Mouse (Mus musculus) heart, embryonic 10.5 days (tissue): ENCODE measurements around the gene Rfx4. TPM values are rescaled to one million over a fixed set of nuclear protein-coding genes. Genes with fewer than 3 reads are reported as not detected.

Source experiments
- DNase-seq: peaks from one replicate; pipeline ENCODE4 v3.0.0-alpha.2; 2017; ENCODE audit warnings: low spot score
- H3K27ac ChIP-seq: fragments of 300-500 bp; sonication (generic); 2 replicates; pipeline ENCODE4 v1.5.1; 2016; ENCODE audit warnings: mild to moderate bottlenecking
- H3K27me3 ChIP-seq: fragments of 300-500 bp; sonication (generic); 2 replicates; pipeline ENCODE4 v1.6.1; 2016; ENCODE audit warnings: mild to moderate bottlenecking; ENCODE audit not compliant: poor library complexity, insufficient read depth, severe bottlenecking
- H3K36me3 ChIP-seq: fragments of 300-500 bp; sonication (generic); 2 replicates; pipeline ENCODE4 v1.6.1; 2016; ENCODE audit warnings: mild to moderate bottlenecking, moderate library complexity
- H3K4me1 ChIP-seq: fragments of 300-500 bp; sonication (generic); 2 replicates; pipeline ENCODE4 v1.6.1; 2016; ENCODE audit warnings: mild to moderate bottlenecking
- H3K4me3 ChIP-seq: fragments of 300-500 bp; sonication (generic); 2 replicates; pipeline ENCODE4 v1.5.1; 2016; ENCODE audit warnings: mild to moderate bottlenecking, moderate library complexity
- H3K9me3 ChIP-seq: fragments of 300-500 bp; sonication (generic); 2 replicates; pipeline ENCODE4 v1.6.1; 2016; ENCODE audit warnings: mild to moderate bottlenecking, moderate library complexity
- WGBS: fragments of 180-500 bp; shearing (Covaris S2); methylation state at CpG from one replicate; pipeline ENCODE4 v1.1.7; 2016; 5-methylcytosine and 5-hydroxymethylcytosine counted together
- polyA plus RNA-seq: library from polyadenylated mRNA; unstranded; fragments of >200 nt; fragmentation: Nextera tagmentation; extraction: Ambion mirVana; gene quantifications from 2 replicates; pipeline ENCODE4 v1.2.1, GENCODE M21; 2016

Rfx4 gene
- polyA plus RNA-seq, 1 experiment from 2014 or later: 0.36 TPM

GRCm38 (mm10) chr10:84727005-84727404 is 28.9 kb upstream of the Rfx4 start:
- H3K27ac ChIP-seq: no peak overlapping the region
- 86% methylated on average over 12 of the region's 12 CpGs for WGBS
- H3K9me3 ChIP-seq: no peaks in the 10 kb centered on the region
- no peak for DNase-seq
- no peaks in the 10 kb centered on the region for H3K27me3 ChIP-seq
- peaks cover 26% of the 10 kb centered on the region for H3K36me3 ChIP-seq
- H3K4me1 ChIP-seq: no peaks in the 10 kb centered on the region
- H3K4me3 ChIP-seq: no peak overlapping the region

- H3K36me3 ChIP-seq: peaks cover 20% of the 10 kb centered on the region
- 84% methylated on average over 4 of the region's 4 CpGs for WGBS
- no peaks in the 10 kb centered on the region for H3K27me3 ChIP-seq
- no peak for DNase-seq
- no peak overlapping the region for H3K4me3 ChIP-seq
- no peaks in the 10 kb centered on the region for H3K9me3 ChIP-seq
- no peak overlapping the region for H3K27ac ChIP-seq
- H3K4me1 ChIP-seq: no peaks in the 10 kb centered on the region
These were observed 28.1 kb upstream of the Rfx4 start for GRCm38 (mm10) chr10:84727760-84728159.

GRCm38 (mm10) chr10:84730078-84730477 is 25.8 kb upstream of the Rfx4 start:
- no peaks in the 10 kb centered on the region for H3K4me1 ChIP-seq
- no peak overlapping the region for H3K27ac ChIP-seq
- H3K4me3 ChIP-seq: no peak overlapping the region
- no peak for DNase-seq
- no peaks in the 10 kb centered on the region for H3K27me3 ChIP-seq
- H3K9me3 ChIP-seq: no peaks in the 10 kb centered on the region
- WGBS: 80% methylated on average over 3 of the region's 3 CpGs
- H3K36me3 ChIP-seq: peaks cover 18% of the 10 kb centered on the region

GRCm38 (mm10) chr10:84730956-84731355 is 24.9 kb upstream of the Rfx4 start:
- WGBS: 85% methylated on average over 9 of the region's 9 CpGs
- H3K4me1 ChIP-seq: no peaks in the 10 kb centered on the region
- no peaks in the 10 kb centered on the region for H3K9me3 ChIP-seq
- H3K36me3 ChIP-seq: peaks cover 11% of the 10 kb centered on the region; the same call in 1 of the 2 replicates
- H3K27me3 ChIP-seq: no peaks in the 10 kb centered on the region
- H3K27ac ChIP-seq: no peak overlapping the region
- no peak overlapping the region for H3K4me3 ChIP-seq
- DNase-seq: no peak

GRCm38 (mm10) chr10:84733511-84733910 is 22.4 kb upstream of the Rfx4 start:
- Histone ChIP-seq H3K27ac (no peak overlapping the region), H3K4me3 (no peak overlapping the region), H3K36me3 (no peaks in the 10 kb centered on the region), H3K4me1 (no peaks in the 10 kb centered on the region), H3K9me3 (no peaks in the 10 kb centered on the region), H3K27me3 (no peaks in the 10 kb centered on the region)
- DNase-seq: no peak
- WGBS: 61% methylated on average over 6 of the region's 6 CpGs

- H3K27ac ChIP-seq: no peak overlapping the region
- under 1% methylated on average over 66 of the region's 66 CpGs for WGBS
These were observed 744 bp upstream of the Rfx4 start for GRCm38 (mm10) chr10:84754851-84755785.

GRCm38 (mm10) chr10:84756435-84757095 is 703 bp downstream of the Rfx4 start:
- H3K4me1 ChIP-seq: peaks cover 42% of the 10 kb centered on the region
- WGBS: under 1% methylated on average over 42 of the region's 42 CpGs
- H3K27ac ChIP-seq: no peak overlapping the region
- H3K4me3 ChIP-seq: peak overlapping the region; percentile 58
- no peak for DNase-seq
- no peaks in the 10 kb centered on the region for H3K36me3 ChIP-seq
- H3K9me3 ChIP-seq: no peaks in the 10 kb centered on the region
- peaks cover 98% of the 10 kb centered on the region for H3K27me3 ChIP-seq

More at GRCm38 (mm10) chr10:84754851-84755785, 744 bp upstream of the Rfx4 start:
- Histone ChIP-seq H3K27me3 (peaks cover 90% of the 10 kb centered on the region), H3K4me1 (peaks cover 36% of the 10 kb centered on the region), H3K9me3 (no peaks in the 10 kb centered on the region), H3K36me3 (no peaks in the 10 kb centered on the region), H3K4me3 (peak overlapping the region; percentile 58)
- no peak for DNase-seq

- no peak overlapping the region for H3K27ac ChIP-seq
- peaks cover 98% of the 10 kb centered on the region for H3K27me3 ChIP-seq
- no peak overlapping the region for H3K4me3 ChIP-seq
- H3K4me1 ChIP-seq: peaks cover 42% of the 10 kb centered on the region
- DNase-seq: no peak
- WGBS: 4% methylated on average over 22 of the region's 22 CpGs
- no peaks in the 10 kb centered on the region for H3K9me3 ChIP-seq
- no peaks in the 10 kb centered on the region for H3K36me3 ChIP-seq
These were observed 1.8 kb downstream of the Rfx4 start for GRCm38 (mm10) chr10:84757426-84758199.

- H3K9me3 ChIP-seq: no peaks in the 10 kb centered on the region
- no peak overlapping the region for H3K4me3 ChIP-seq
- no peaks in the 10 kb centered on the region for H3K36me3 ChIP-seq
- H3K27ac ChIP-seq: no peak overlapping the region
- WGBS: 3% methylated on average over 5 of the region's 5 CpGs
- DNase-seq: no peak
- peaks cover 98% of the 10 kb centered on the region for H3K27me3 ChIP-seq
- H3K4me1 ChIP-seq: peaks cover 42% of the 10 kb centered on the region
These were observed 2.3 kb downstream of the Rfx4 start for GRCm38 (mm10) chr10:84758200-84758468.

GRCm38 (mm10) chr10:84758483-84759431 is 2.9 kb downstream of the Rfx4 start:
- 1% methylated on average over 51 of the region's 51 CpGs for WGBS
- DNase-seq: no peak
- H3K27ac ChIP-seq: no peak overlapping the region

GRCm38 (mm10) chr10:84759511-84760117 is 3.8 kb downstream of the Rfx4 start:
- WGBS: 5% methylated on average over 16 of the region's 16 CpGs
- DNase-seq: no peak
- Histone ChIP-seq H3K4me1 (peaks cover 41% of the 10 kb centered on the region), H3K9me3 (no peaks in the 10 kb centered on the region), H3K36me3 (no peaks in the 10 kb centered on the region), H3K27me3 (peaks cover 96% of the 10 kb centered on the region), H3K4me3 (peak overlapping the region; percentile 60), H3K27ac (no peak overlapping the region)

More at GRCm38 (mm10) chr10:84758483-84759431, 2.9 kb downstream of the Rfx4 start:
- peaks cover 98% of the 10 kb centered on the region for H3K27me3 ChIP-seq
- peaks cover 42% of the 10 kb centered on the region for H3K4me1 ChIP-seq
- H3K9me3 ChIP-seq: no peaks in the 10 kb centered on the region
- H3K4me3 ChIP-seq: peak overlapping the region; percentile 60
- no peaks in the 10 kb centered on the region for H3K36me3 ChIP-seq
